Mouse (Mus musculus) embryonic facial prominence, embryonic 11.5 days (tissue): ENCODE measurements at regions not wholly inside any gene's neighbourhood (a gene's known extent, or its start where the extent isn't known, plus 50 kb on each side); places are given as distances from the start of the nearest gene placed in this dataset.

ENCODE experiments used
- ATAC-seq: fragments of 200-750 bp; cut with Nextera tagmentation; replicated peaks from 2 replicates; pipeline ENCODE4 v1.8.0; 2017; ENCODE audit warnings: low read depth; ENCODE audit not compliant: insufficient number of reproducible peaks, low FRiP score, low TSS enrichment
- DNase-seq: peaks from one replicate; pipeline ENCODE4 v3.0.0-alpha.2; 2015; ENCODE audit warnings: low spot score
- H3K27ac ChIP-seq: fragments of 300-500 bp; sonication (generic); replicated peaks from 2 replicates; pipeline ENCODE4 v1.5.1; 2014; ENCODE audit warnings: mild to moderate bottlenecking, low read depth, low read length, control low read depth
- H3K27me3 ChIP-seq: fragments of 300-500 bp; sonication (generic); 2 replicates; pipeline ENCODE4 v1.6.1; 2014; ENCODE audit warnings: mild to moderate bottlenecking, low read length, moderate library complexity, mixed read lengths; ENCODE audit not compliant: control insufficient read depth, insufficient read depth
- H3K36me3 ChIP-seq: fragments of 300-500 bp; sonication (generic); replicated peaks from 2 replicates; pipeline ENCODE4 v1.6.1; 2014; ENCODE audit warnings: low read depth, mild to moderate bottlenecking, low read length, moderate library complexity, mixed read lengths; ENCODE audit not compliant: control insufficient read depth, insufficient read depth
- H3K4me1 ChIP-seq: fragments of 300-500 bp; sonication (generic); 2 replicates; pipeline ENCODE4 v1.6.1; 2014; ENCODE audit warnings: low read length, mixed read lengths; ENCODE audit not compliant: control insufficient read depth, insufficient read depth
- H3K4me2 ChIP-seq: fragments of 300-500 bp; sonication (generic); 2 replicates; pipeline ENCODE4 v1.6.1; 2014; ENCODE audit warnings: low read depth, mild to moderate bottlenecking, control low read depth, low read length, moderate library complexity
- H3K4me3 ChIP-seq: fragments of 300-500 bp; sonication (generic); 2 replicates; pipeline ENCODE4 v1.5.1; 2014; ENCODE audit warnings: low read depth, low read length, control low read depth
- H3K9ac ChIP-seq: fragments of 300-500 bp; sonication (generic); replicated peaks from 2 replicates; pipeline ENCODE4 v1.6.1; 2014; ENCODE audit warnings: mild to moderate bottlenecking, control low read depth, low read length
- H3K9me3 ChIP-seq: fragments of 300-500 bp; sonication (generic); replicated peaks from 2 replicates; pipeline ENCODE4 v1.6.1; 2016; ENCODE audit warnings: mild to moderate bottlenecking, low read length, inconsistent platforms, mixed read lengths; ENCODE audit not compliant: control insufficient read depth
- WGBS: fragments of 180-500 bp; shearing (Covaris S2); extraction: QIAGEN DNeasy Blood & Tissue Kit; methylation state at CpG from one replicate; pipeline ENCODE4 v1.1.7; 2014; 5-methylcytosine and 5-hydroxymethylcytosine counted together

- H3K4me1 ChIP-seq: no peaks in the 10 kb centered on the region
- H3K36me3 ChIP-seq: no peaks in the 10 kb centered on the region
- H3K9me3 ChIP-seq: no peaks in the 10 kb centered on the region
- no peaks in the 10 kb centered on the region for H3K27me3 ChIP-seq
- no peak overlapping the region for H3K9ac ChIP-seq
- H3K27ac ChIP-seq: no peak overlapping the region
- DNase-seq: no peak
- no peak overlapping the region for H3K4me2 ChIP-seq
- WGBS: 76% methylated on average over 4 of the region's 4 CpGs
- no peak overlapping the region for H3K4me3 ChIP-seq
- no peak for ATAC-seq
Measured at GRCm38 (mm10) chr3:140760051-140760450, 452.1 kb downstream of the Pdha2 start.

GRCm38 (mm10) chr3:140744501-140744900 lies 467.7 kb downstream of the Pdha2 start:
- no peaks in the 10 kb centered on the region for H3K27me3 ChIP-seq
- H3K9me3 ChIP-seq: no peaks in the 10 kb centered on the region
- 72% methylated on average over 2 of the region's 2 CpGs for WGBS
- H3K27ac ChIP-seq: no peak overlapping the region
- H3K4me1 ChIP-seq: no peaks in the 10 kb centered on the region
- no peak overlapping the region for H3K4me3 ChIP-seq
- no peaks in the 10 kb centered on the region for H3K36me3 ChIP-seq
- no peak overlapping the region for H3K9ac ChIP-seq
- DNase-seq (no peak), ATAC-seq (no peak)
- no peak overlapping the region for H3K4me2 ChIP-seq

GRCm38 (mm10) chr3:140740430-140740829 lies 471.7 kb downstream of the Pdha2 start:
- Histone ChIP-seq H3K9ac (no peak overlapping the region), H3K4me1 (no peaks in the 10 kb centered on the region), H3K4me2 (no peak overlapping the region), H3K36me3 (no peaks in the 10 kb centered on the region), H3K27me3 (no peaks in the 10 kb centered on the region), H3K9me3 (no peaks in the 10 kb centered on the region), H3K27ac (no peak overlapping the region), H3K4me3 (no peak overlapping the region)
- ATAC-seq (no peak), DNase-seq (no peak)
- 83% methylated on average over 1 of the region's 1 CpGs for WGBS

GRCm38 (mm10) chr3:140738654-140739369 lies 473.3 kb downstream of the Pdha2 start:
- ATAC-seq (no peak), DNase-seq (no peak)
- H3K27me3 ChIP-seq: no peaks in the 10 kb centered on the region
- no peaks in the 10 kb centered on the region for H3K36me3 ChIP-seq
- H3K4me3 ChIP-seq: no peak overlapping the region
- no peaks in the 10 kb centered on the region for H3K9me3 ChIP-seq
- H3K4me2 ChIP-seq: no peak overlapping the region
- H3K27ac ChIP-seq: no peak overlapping the region
- H3K9ac ChIP-seq: no peak overlapping the region
- no peaks in the 10 kb centered on the region for H3K4me1 ChIP-seq
- 67% methylated on average over 8 of the region's 8 CpGs for WGBS

GRCm38 (mm10) chr3:140716896-140717295 lies 495.3 kb downstream of the Pdha2 start:
- no peak for ATAC-seq
- H3K9me3 ChIP-seq: no peaks in the 10 kb centered on the region
- H3K27me3 ChIP-seq: no peaks in the 10 kb centered on the region
- no peaks in the 10 kb centered on the region for H3K4me1 ChIP-seq
- no peak overlapping the region for H3K4me2 ChIP-seq
- DNase-seq: no peak
- H3K9ac ChIP-seq: no peak overlapping the region
- no peak overlapping the region for H3K27ac ChIP-seq
- H3K4me3 ChIP-seq: no peak overlapping the region
- H3K36me3 ChIP-seq: no peaks in the 10 kb centered on the region

GRCm38 (mm10) chr3:140707591-140708131 lies 504.5 kb downstream of the Pdha2 start:
- WGBS: 77% methylated on average over 3 of the region's 3 CpGs
- H3K36me3 ChIP-seq: no peaks in the 10 kb centered on the region
- no peaks in the 10 kb centered on the region for H3K9me3 ChIP-seq
- H3K27ac ChIP-seq: no peak overlapping the region
- no peak overlapping the region for H3K9ac ChIP-seq
- H3K4me3 ChIP-seq: no peak overlapping the region
- ATAC-seq (no peak), DNase-seq (no peak)
- H3K4me1 ChIP-seq: no peaks in the 10 kb centered on the region
- H3K4me2 ChIP-seq: no peak overlapping the region
- no peaks in the 10 kb centered on the region for H3K27me3 ChIP-seq

GRCm38 (mm10) chr3:140706725-140707124 lies 505.4 kb downstream of the Pdha2 start:
- 87% methylated on average over 4 of the region's 4 CpGs for WGBS
- no peak overlapping the region for H3K4me2 ChIP-seq
- no peak overlapping the region for H3K27ac ChIP-seq
- ATAC-seq (no peak), DNase-seq (no peak)
- H3K36me3 ChIP-seq: no peaks in the 10 kb centered on the region
- no peak overlapping the region for H3K9ac ChIP-seq
- H3K9me3 ChIP-seq: no peaks in the 10 kb centered on the region
- no peaks in the 10 kb centered on the region for H3K27me3 ChIP-seq
- no peaks in the 10 kb centered on the region for H3K4me1 ChIP-seq
- no peak overlapping the region for H3K4me3 ChIP-seq

- DNase-seq (no peak), ATAC-seq (no peak)
- WGBS: 86% methylated on average over 3 of the region's 3 CpGs
- Histone ChIP-seq H3K4me2 (no peak overlapping the region), H3K9me3 (no peaks in the 10 kb centered on the region), H3K27me3 (no peaks in the 10 kb centered on the region), H3K9ac (no peak overlapping the region), H3K36me3 (no peaks in the 10 kb centered on the region), H3K4me3 (no peak overlapping the region), H3K4me1 (no peaks in the 10 kb centered on the region), H3K27ac (no peak overlapping the region)
Measured at GRCm38 (mm10) chr3:140705536-140705935, 506.6 kb downstream of the Pdha2 start.
